Mouse (Mus musculus): ENCODE measurements around the gene Gm4792. TPM values are rescaled to one million over a fixed set of nuclear protein-coding genes. Genes with fewer than 3 reads are reported as not detected.

Gm4792 gene
- polyA plus RNA-seq, 1 experiment from 2014 or later = not detected

- ATAC-seq (ENCODE audit: insufficient number of reproducible peaks, low FRiP score, low TSS enrichment, low read depth) = no peak
- Histone ChIP-seq H3K27ac (no peak overlapping the region), H3K27me3 (no peaks in the 10 kb centered on the region), H3K4me3 (no peak overlapping the region), H3K4me1 (peaks cover 7% of the 10 kb centered on the region; the same call in 1 of the 2 replicates), H3K36me3 (no peaks in the 10 kb centered on the region), H3K9ac (no peak overlapping the region), H3K9me3 (no peaks in the 10 kb centered on the region), H3K4me2 (no peak overlapping the region)
- WGBS = 84% methylated on average over 16 of the region's 16 CpGs
Measured at GRCm38 (mm10) chr10:94332358-94333137, 34.0 kb upstream of the Gm4792 start.

DNA sequence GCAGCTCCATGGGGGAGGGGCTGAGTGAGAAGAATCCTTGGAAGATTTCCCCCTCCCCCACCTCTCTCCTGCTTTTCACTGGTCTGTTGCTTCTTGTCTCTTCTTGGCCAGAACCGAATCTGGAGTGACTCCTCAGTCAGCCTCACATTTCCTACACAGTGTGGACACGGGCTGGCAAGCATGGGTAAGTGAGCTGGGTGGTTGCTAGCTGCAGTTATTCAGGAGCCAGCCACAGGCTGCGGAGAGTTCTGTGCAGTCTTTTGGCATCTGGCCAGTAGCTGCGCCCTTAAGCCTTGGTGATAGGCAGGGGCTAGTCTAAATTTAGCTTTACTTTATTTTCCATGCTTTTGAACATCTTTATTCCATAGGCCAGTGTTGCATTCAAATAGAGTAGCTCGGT, 31.5 kb upstream of the Gm4792 start:
- H3K9ac ChIP-seq = no peak overlapping the region
- H3K27me3 ChIP-seq = no peaks in the 10 kb centered on the region
- H3K9me3 ChIP-seq = no peaks in the 10 kb centered on the region
- H3K4me2 ChIP-seq = no peak overlapping the region
- no peak for ATAC-seq (ENCODE audit: insufficient number of reproducible peaks, low FRiP score, low TSS enrichment, low read depth)
- H3K27ac ChIP-seq = no peak overlapping the region
- no peak overlapping the region for H3K4me3 ChIP-seq
- peaks cover 7% of the 10 kb centered on the region; the same call in 1 of the 2 replicates for H3K4me1 ChIP-seq
- no peaks in the 10 kb centered on the region for H3K36me3 ChIP-seq
- WGBS = 29% methylated on average over 5 of the region's 5 CpGs

GRCm38 (mm10) chr10:94318574-94318973, 20.1 kb upstream of the Gm4792 start:
- Histone ChIP-seq H3K9me3 (no peaks in the 10 kb centered on the region), H3K27me3 (peaks cover 5% of the 10 kb centered on the region; the same call in 1 of the 2 replicates), H3K4me3 (no peak overlapping the region), H3K36me3 (no peaks in the 10 kb centered on the region), H3K27ac (no peak overlapping the region), H3K4me2 (no peak overlapping the region), H3K4me1 (no peaks in the 10 kb centered on the region), H3K9ac (no peak overlapping the region)
- ATAC-seq (ENCODE audit: insufficient number of reproducible peaks, low FRiP score, low TSS enrichment, low read depth) = no peak
- WGBS = 52% methylated on average over 4 of the region's 4 CpGs

- no peak overlapping the region for H3K4me3 ChIP-seq
- no peak overlapping the region for H3K4me2 ChIP-seq
- H3K4me1 ChIP-seq = peaks cover 15% of the 10 kb centered on the region
- no peaks in the 10 kb centered on the region for H3K36me3 ChIP-seq
- 71% methylated on average over 4 of the region's 4 CpGs for WGBS
- H3K9me3 ChIP-seq = no peaks in the 10 kb centered on the region
- no peak overlapping the region for H3K27ac ChIP-seq
- H3K27me3 ChIP-seq = peaks cover 39% of the 10 kb centered on the region
- no peak overlapping the region for H3K9ac ChIP-seq
- no peak for ATAC-seq (ENCODE audit: insufficient number of reproducible peaks, low FRiP score, low TSS enrichment, low read depth)
Measured at GRCm38 (mm10) chr10:94313146-94313545, 14.6 kb upstream of the Gm4792 start.

DNA sequence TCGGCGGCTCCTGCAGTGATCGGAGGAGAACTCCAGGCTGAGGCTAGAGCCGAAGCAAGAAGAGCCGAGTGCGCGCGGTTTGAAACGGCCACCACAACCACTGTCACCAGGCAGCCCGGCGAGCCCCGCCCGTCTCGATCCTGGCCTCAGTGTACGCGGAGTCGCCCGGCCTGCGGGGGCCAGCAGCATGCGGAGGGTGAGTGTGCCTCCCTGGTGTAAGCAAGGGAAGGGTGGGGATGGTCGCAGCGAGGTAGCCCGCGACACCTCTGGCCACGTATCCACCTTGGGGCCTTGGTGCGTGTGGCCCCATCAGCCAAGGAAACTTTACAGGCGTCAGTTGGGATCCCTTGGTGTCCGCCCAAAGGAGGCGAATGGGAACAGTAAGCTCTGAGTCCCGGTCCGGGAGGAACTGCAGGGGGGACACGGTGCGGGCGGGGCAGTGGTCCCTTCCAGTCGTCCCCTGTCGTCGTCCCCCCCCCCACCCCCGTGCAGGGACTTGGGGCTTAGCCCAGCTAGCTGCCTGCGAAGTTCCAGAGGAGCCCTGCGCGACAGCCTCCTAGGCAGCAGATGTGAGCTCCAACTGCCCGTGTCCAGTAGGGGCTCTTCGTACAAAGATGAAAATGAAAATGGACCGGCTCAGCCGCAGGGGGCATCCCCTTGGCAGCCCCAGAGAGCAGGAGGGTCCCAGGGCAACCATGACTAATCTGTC, 13.7 kb upstream of the Gm4792 start:
- WGBS = 1% methylated on average over 42 of the region's 45 CpGs
- Histone ChIP-seq H3K9ac (0 out of 2 replicates have a peak overlapping the region, but pooled peaks have one; percentile 10), H3K4me1 (peaks cover 15% of the 10 kb centered on the region), H3K4me3 (peak overlapping the region; percentile 46), H3K27me3 (peaks cover 39% of the 10 kb centered on the region), H3K36me3 (no peaks in the 10 kb centered on the region), H3K4me2 (peak overlapping the region; percentile 91), H3K9me3 (no peaks in the 10 kb centered on the region), H3K27ac (no peak overlapping the region)
- 0 out of 2 replicates have a peak, but pooled peaks have one; percentile 30 for ATAC-seq (ENCODE audit: insufficient number of reproducible peaks, low FRiP score, low TSS enrichment, low read depth)

DNA sequence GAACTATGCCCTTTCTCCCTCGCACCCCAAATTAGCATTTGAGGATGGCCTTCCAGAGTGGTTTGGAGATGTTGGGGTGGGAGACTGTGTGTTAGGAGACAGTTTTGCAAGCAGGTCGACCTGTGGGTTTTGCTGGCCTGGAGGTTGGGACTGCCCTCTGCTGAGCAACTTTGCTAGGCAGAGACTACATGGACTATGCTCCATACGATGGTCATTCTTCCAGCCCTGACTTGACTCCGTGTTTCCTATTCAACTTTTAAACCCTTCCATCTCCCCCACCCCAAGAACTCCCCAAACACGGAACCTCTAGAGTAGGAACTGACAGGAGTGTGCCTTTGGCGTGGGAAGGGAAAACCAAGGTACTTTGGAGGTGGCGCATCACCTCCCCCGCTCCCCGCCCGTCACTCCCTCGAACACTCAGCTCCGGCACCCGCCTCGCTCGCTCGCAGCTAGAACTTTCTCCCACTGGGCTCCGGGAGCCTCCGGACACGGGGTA, 13.1 kb upstream of the Gm4792 start, which contains the start of gene Tmcc3:
Gene Tmcc3, plus strand, starts transcription at position 439 of the 496 bp plus-strand sequence.
- Histone ChIP-seq H3K9ac (0 out of 2 replicates have a peak within 1 kb of the TSS, but pooled peaks have one; percentile 10), H3K4me3 (peak within 1 kb of the TSS; percentile 46), H3K27ac (no peak within 1 kb of the TSS), H3K27me3 (peaks cover 39% of the 10 kb centered on the region), H3K36me3 (no peaks in the 10 kb centered on the region), H3K4me2 (peak within 1 kb of the TSS; percentile 91), H3K4me1 (peaks cover 15% of the 10 kb centered on the region), H3K9me3 (no peaks in the 10 kb centered on the region)
- 3% methylated on average over 19 of the region's 19 CpGs for WGBS
- 0 out of 2 replicates have a peak, but pooled peaks have one; percentile 35 for ATAC-seq (ENCODE audit: insufficient number of reproducible peaks, low FRiP score, low TSS enrichment, low read depth)

GRCm38 (mm10) chr10:94310499-94311267, 12.2 kb upstream of the Gm4792 start:
- no peak overlapping the region for H3K9ac ChIP-seq
- H3K4me3 ChIP-seq = no peak overlapping the region
- 49% methylated on average over 8 of the region's 9 CpGs for WGBS
- peaks cover 39% of the 10 kb centered on the region for H3K27me3 ChIP-seq
- H3K36me3 ChIP-seq = no peaks in the 10 kb centered on the region
- H3K4me1 ChIP-seq = peaks cover 15% of the 10 kb centered on the region
- no peaks in the 10 kb centered on the region for H3K9me3 ChIP-seq
- no peak for ATAC-seq (ENCODE audit: insufficient number of reproducible peaks, low FRiP score, low TSS enrichment, low read depth)
- H3K4me2 ChIP-seq = no peak overlapping the region
- H3K27ac ChIP-seq = no peak overlapping the region

- Histone ChIP-seq H3K9me3 (no peaks in the 10 kb centered on the region), H3K4me2 (no peak overlapping the region), H3K36me3 (no peaks in the 10 kb centered on the region), H3K27ac (no peak overlapping the region), H3K9ac (no peak overlapping the region), H3K4me1 (no peaks in the 10 kb centered on the region), H3K4me3 (no peak overlapping the region), H3K27me3 (peaks cover 6% of the 10 kb centered on the region; the same call in 1 of the 2 replicates)
- no peak for ATAC-seq (ENCODE audit: insufficient number of reproducible peaks, low FRiP score, low TSS enrichment, low read depth)
- WGBS = 49% methylated on average over 5 of the region's 5 CpGs
Measured at GRCm38 (mm10) chr10:94305526-94305925, 7.0 kb upstream of the Gm4792 start.

GRCm38 (mm10) chr10:94304064-94304657, 5.7 kb upstream of the Gm4792 start:
- ATAC-seq (ENCODE audit: insufficient number of reproducible peaks, low FRiP score, low TSS enrichment, low read depth) = no peak
- no peak overlapping the region for H3K4me3 ChIP-seq
- H3K27me3 ChIP-seq = no peaks in the 10 kb centered on the region
- no peaks in the 10 kb centered on the region for H3K9me3 ChIP-seq
- no peak overlapping the region for H3K27ac ChIP-seq
- no peaks in the 10 kb centered on the region for H3K4me1 ChIP-seq
- WGBS = 80% methylated on average over 9 of the region's 9 CpGs
- H3K9ac ChIP-seq = no peak overlapping the region
- no peaks in the 10 kb centered on the region for H3K36me3 ChIP-seq
- H3K4me2 ChIP-seq = no peak overlapping the region

- no peak overlapping the region for H3K4me3 ChIP-seq
- no peaks in the 10 kb centered on the region for H3K36me3 ChIP-seq
- H3K9me3 ChIP-seq = no peaks in the 10 kb centered on the region
- ATAC-seq (ENCODE audit: insufficient number of reproducible peaks, low FRiP score, low TSS enrichment, low read depth) = no peak
- WGBS = 93% methylated on average over 2 of the region's 2 CpGs
- no peak overlapping the region for H3K4me2 ChIP-seq
- peaks cover 5% of the 10 kb centered on the region; the same call in 1 of the 2 replicates for H3K27me3 ChIP-seq
- no peaks in the 10 kb centered on the region for H3K4me1 ChIP-seq
- H3K27ac ChIP-seq = no peak overlapping the region
- no peak overlapping the region for H3K9ac ChIP-seq
Measured at GRCm38 (mm10) chr10:94299301-94299700, 798 bp upstream of the Gm4792 start.

GRCm38 (mm10) chr10:94295923-94296605, 2.4 kb downstream of the Gm4792 start:
- Histone ChIP-seq H3K27me3 (peaks cover 5% of the 10 kb centered on the region; the same call in 1 of the 2 replicates), H3K27ac (no peak overlapping the region), H3K9me3 (no peaks in the 10 kb centered on the region), H3K4me2 (no peak overlapping the region), H3K4me3 (no peak overlapping the region), H3K9ac (no peak overlapping the region), H3K36me3 (no peaks in the 10 kb centered on the region), H3K4me1 (no peaks in the 10 kb centered on the region)
- WGBS = 29% methylated on average over 5 of the region's 5 CpGs
- ATAC-seq (ENCODE audit: insufficient number of reproducible peaks, low FRiP score, low TSS enrichment, low read depth) = no peak

Data from limb, embryonic 15.5 days (tissue).